Mouse (Mus musculus) ES-E14 (cell line): ENCODE results near the gene Rem2.

Experiments used
- CHD2 ChIP-seq: IDR thresholded peaks from 2 replicates; pipeline ENCODE4 v1.6.1; 2014; ENCODE audit warnings: mild to moderate bottlenecking, low read depth, low read length, inconsistent platforms
- HCFC1 ChIP-seq: IDR thresholded peaks from 2 replicates; pipeline ENCODE4 v1.6.1; 2012; ENCODE audit warnings: low read length, inconsistent platforms, borderline replicate concordance; ENCODE audit not compliant: insufficient read depth
- MAFK ChIP-seq: IDR thresholded peaks from 2 replicates; pipeline ENCODE4 v1.6.1; 2014; ENCODE audit warnings: mild to moderate bottlenecking, low read depth, low read length, inconsistent platforms; ENCODE audit not compliant: insufficient read depth
- ZC3H11A ChIP-seq: IDR thresholded peaks from 2 replicates; pipeline ENCODE4 v1.6.1; 2012; ENCODE audit warnings: low read depth, mild to moderate bottlenecking, inconsistent platforms, low read length, borderline replicate concordance
- ZNF384 ChIP-seq: IDR thresholded peaks from 2 replicates; pipeline ENCODE4 v1.6.1; 2012; ENCODE audit warnings: low read depth, low read length, inconsistent platforms

DNA sequence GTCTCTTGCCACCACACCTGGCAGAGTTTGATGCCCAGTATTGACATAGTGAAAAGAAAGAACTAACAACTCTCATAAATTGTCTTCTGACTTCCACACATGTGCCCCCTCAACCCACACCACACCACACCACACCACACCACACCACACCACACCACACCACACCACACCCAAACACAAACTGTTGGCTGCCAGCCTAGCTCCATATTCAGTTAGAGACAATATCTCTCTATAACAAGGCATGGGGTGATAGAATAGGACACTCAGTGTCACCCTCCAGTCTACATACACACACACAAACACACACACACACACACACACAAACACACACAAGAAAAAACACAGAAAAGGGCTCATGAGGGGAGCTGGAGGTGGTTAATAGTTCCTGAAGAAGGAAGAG, 12.4 kb downstream of the Rem2 start:
- TF ChIP-seq HCFC1 (no peak), ZC3H11A (no peak), MAFK (no peak), ZNF384 (no peak), CHD2 (no peak)
